Mouse (Mus musculus) cerebellum, postnatal 4 days (tissue): ENCODE measurements around the gene 1600015I10Rik.
A peak's percentile ranks its signal among the peaks of the same experiment; 100 is the strongest.
"Not testable (repeated sequence)": the region's sequence is repeated elsewhere in the genome, so short reads cannot be mapped to it uniquely, and the experiment has no call there.

Experiments used
- DNase-seq, 2 experiments: peaks; one replicate each; pipeline ENCODE4 v3.0.0; 2022; ENCODE audit warnings: low spot score in 2 of 2, mixed read lengths in 1 of 2

1600015I10Rik gene

DNA sequence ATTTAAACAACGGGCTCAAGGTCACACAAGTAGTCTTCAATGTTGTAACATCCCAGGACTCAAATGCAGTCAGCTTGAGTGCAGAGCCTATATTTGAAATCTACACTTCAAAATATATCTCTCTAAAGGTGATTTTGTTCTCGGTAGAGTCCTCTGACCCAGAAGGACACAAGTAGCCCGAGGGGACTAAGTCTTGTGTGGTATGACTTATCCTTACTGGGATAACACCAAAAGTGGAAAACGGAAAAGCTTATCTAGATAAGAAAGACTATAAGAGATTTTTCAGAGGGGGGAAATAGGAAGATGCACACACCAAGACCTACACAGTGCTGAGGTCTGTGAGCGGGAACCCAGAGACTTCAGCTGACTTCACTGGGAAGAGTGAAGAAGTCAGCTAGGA, at the start of gene 1600015I10Rik:
1600015I10Rik (plus strand) TSS at position 301 of the 400 bp plus-strand sequence.
- DNase-seq, result no peak

- DNase-seq, result no peak
Observed at GRCm38 (mm10) chr6:48894203-48894602, 35.5 kb upstream of the 1600015I10Rik start.

DNA sequence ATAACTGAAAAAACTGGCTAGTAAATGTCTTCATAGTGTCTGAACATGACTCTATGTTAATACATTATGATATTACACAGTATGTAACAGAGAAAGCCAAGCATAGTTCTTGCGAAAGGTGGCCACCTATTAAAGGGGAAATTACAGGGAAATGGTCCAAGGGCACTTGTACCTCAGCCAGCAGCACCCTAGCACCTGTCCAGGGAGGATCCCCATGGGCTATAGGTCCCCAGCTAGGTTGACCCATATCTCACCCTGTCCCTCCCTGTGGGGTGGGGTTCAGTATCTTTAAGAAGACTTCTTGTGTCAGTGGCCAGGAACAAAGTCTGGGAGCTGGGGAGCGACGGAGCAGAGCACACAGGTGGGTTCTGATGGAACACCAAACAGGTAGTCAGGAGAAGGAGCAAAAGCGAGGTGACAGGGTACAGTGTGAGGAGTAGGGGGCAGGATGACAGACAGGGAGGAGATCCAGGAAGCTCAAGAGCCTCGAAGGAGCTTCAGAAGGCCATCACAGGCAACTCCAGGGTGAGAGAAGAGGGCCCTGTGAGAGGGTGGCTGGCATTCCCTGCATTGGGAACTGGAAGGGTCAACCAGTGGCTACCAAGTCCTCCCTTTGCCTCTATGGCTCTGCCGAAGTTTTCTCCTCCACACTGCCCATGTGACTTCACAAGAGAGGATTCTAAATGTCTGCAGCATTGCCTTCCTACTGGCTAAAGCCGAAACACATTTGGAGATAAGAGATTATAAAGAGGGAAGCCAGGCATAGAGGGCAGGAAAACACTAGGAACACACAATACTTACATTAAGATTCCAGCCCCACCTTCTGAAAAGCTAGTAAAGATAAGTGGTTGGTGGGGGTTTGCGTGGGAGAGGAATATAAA, 34.5 kb upstream of the 1600015I10Rik start:
- no peak for DNase-seq

DNA sequence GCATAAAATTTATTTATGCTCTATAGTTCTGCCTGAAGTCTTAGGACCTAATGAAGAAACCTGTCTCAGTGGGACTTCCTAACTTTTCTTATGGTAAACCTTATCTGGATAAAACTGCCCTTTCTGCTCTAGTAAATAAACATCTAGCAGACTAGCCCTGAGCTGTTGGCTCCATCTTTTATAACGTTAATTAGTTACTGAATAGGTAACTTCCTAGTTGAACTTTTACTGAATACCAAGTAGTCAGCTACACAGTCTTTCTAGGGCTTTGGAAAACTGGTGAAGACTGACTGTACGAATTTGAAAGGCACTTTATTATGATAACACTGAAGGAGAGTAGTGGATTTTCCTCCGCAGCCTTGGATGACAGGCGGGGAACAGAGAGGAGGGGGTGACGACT, 33.8 kb upstream of the 1600015I10Rik start:
- no peak for DNase-seq

GRCm38 (mm10) chr6:48896956-48897355, 32.7 kb upstream of the 1600015I10Rik start:
- DNase-seq, result no peak

- DNase-seq, result not testable (repeated sequence)
Observed at GRCm38 (mm10) chr6:48901316-48901715, 28.4 kb upstream of the 1600015I10Rik start.

DNA sequence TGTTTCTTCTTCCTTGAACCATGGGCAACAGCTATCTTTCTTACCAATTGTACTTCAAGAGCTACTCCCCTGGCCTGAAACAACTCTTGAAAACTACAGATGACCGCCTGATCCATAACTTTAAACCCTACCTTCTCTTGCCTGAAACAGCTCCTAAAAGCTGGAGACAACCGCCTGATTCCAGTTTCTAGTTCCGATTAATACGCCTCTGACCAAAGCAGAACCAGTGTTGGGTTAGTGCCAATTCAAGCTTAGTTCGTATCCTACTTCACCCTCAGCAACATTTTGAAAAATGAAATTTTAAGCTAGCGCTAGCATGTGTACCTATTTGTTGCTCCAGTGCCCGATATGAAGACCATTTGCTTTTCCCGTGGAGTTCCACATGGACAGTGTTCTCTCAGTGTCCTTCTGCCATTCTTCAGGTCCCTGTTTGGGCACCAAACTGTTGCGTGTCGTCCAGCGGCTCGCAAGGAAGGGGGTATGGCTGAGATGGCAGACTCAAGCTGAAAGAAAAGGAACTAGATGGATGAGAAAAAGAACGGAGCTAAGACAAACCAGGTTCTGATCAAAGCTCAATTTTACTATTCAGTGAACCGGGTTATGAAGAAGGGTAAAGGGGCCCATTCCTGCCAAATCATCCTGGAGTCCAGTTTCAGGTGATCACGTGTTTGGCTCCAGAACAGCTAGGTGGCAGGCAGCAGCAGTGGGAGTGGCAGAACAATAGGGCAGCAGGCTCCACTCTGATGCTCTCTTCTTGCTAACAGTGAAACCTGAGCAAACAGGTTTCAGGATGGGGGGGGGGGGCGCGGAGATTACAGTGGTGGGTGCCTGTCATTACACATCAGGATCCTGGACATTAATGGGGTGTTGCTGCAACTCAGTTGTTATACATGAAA, 26.9 kb upstream of the 1600015I10Rik start:
- no peak for DNase-seq

DNA sequence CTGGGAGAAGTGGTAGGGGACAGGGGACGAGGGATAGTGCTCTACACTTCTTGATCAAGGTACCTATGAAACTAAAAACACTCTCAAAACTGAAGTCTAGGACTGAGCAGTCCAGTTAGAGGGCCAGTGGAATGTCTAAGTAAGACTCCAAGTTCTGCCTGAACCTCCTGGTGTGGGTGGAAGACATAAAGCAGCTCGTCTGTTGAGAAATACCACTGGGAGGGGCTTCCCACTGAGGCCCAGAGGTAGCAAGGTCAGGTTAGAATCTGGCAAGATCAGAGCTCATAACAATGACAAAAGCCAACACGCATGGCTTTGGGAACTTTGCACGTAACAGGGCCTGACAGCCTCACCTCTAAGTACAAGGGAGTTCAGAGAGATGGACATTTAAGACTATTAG, 26.3 kb upstream of the 1600015I10Rik start:
- no peak for DNase-seq

GRCm38 (mm10) chr6:48905606-48906005, 24.1 kb upstream of the 1600015I10Rik start:
- DNase-seq, result no peak

DNA sequence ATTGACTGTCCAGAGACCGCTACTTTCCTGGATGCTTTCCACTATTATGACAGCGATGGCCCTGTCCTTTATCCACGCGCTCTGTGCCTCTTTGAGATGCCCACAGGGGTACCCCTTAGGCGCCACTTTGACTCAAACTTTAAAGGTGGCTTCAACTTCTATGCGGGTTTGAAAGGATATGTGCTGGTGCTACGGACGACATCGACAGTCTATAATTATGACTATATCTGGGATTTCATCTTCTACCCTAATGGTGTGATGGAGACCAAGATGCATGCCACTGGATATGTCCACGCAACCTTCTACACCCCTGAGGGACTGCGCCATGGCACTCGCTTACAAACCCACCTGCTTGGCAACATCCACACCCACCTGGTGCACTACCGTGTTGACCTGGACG, 23.3 kb upstream of the 1600015I10Rik start:
- no peak for DNase-seq

- no peak for DNase-seq
Observed at GRCm38 (mm10) chr6:48909229-48909628, 20.5 kb upstream of the 1600015I10Rik start.

GRCm38 (mm10) chr6:48912033-48912432, 17.7 kb upstream of the 1600015I10Rik start:
- DNase-seq, result no peak

DNA sequence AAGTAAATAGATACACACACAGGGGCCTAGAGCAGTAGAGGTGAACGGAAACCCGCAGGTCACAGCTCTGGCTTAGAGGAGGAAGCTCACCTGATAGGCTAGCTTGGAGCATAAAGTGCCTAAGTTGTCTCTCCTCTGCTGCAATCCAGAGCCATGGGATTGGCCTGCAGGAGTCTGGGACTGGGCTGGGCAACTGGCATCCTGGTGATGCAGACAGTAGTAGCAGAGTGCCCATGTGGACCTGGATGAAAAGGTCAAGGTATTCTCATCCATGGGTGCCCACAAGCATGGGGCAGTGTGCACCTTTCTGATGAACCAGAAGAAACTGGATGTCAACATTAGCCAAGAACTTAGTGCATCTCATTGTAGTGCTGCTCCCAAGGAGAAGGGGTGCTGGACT, 16.1 kb upstream of the 1600015I10Rik start:
- DNase-seq, result no peak

- DNase-seq, result no peak
Observed at GRCm38 (mm10) chr6:48949596-48949995, 19.9 kb downstream of the 1600015I10Rik start.

DNA sequence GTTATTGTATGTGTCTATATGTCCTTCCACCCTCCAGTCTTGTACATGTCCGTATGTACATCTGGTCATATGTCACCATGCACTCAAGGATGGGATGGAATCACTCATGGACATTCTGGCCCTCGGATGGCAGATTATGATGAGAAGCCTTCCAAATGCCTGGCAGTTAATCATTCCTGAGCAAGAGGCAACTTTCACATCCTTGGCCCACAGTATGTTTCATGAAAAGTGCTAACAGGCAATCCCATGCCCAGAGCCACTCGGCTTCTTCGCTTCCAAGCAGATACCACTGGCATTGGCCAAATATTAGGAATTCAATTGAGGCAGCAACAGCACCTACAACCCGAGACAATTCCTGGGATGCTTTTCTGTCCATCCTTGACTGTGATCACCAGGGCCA, 21.0 kb downstream of the 1600015I10Rik start:
- no peak for DNase-seq

- no peak for DNase-seq
Observed at GRCm38 (mm10) chr6:48951630-48952029, 21.9 kb downstream of the 1600015I10Rik start.

DNA sequence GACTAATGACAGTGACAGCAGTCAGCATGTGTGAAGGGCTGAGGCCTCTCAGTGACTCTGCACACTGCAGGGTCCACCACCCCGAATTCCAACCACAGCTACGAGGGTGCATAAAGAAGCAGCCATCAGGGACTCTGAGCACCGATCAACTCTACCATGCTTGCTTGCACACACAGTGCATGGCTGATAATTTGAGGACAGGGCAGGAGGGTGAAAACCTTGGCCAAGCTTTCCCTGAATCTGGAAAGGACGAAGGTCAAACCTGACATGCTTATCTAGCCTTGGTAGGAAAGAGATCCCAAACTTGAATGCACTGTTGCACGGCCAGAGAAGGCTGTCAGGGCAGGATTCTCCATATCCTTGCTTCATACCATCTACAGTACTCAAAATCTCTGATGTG, 23.5 kb downstream of the 1600015I10Rik start:
- DNase-seq, result no peak

DNA sequence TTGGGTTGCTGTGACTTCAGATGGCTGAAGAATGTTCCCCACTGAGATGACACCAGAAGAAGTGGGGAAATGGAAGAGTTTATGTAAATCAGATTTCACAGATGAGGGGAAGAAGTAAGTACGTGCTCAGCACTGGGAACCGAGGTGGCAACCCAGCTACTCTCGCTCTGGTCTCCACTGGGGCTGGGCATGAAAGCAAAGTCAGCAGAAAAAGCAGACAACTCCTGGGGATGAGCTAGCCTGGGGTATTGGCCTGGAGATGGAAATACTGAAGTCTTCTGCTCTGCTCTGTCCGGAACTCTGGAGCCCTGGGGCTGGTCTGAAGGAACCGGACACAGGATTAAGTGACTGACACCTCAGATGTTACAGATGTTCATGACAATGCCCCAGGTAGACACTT, 24.5 kb downstream of the 1600015I10Rik start:
- no peak for DNase-seq

- peak in 1 of 2 experiments; percentile 34 for DNase-seq
Observed at GRCm38 (mm10) chr6:48954946-48955345, 25.3 kb downstream of the 1600015I10Rik start.

DNA sequence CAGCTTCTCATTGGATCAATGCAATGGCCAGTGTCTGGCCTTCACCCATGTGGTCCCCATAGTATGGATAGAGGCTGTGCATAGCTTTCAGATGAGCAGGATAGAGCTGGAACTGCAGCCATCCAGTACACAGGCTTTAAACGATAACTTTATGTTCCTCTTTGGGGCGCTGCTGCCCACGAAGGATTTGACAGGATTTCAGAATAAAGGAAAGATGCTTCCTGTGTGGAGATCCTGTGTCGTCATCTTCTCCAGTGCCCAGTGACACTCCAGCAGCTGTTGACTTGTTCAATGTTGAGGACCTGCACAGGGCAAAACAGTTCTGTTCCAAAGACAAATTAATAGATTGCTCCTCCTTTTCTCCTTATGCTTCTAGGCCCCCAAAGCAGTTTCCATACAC, 27.1 kb downstream of the 1600015I10Rik start:
- DNase-seq, result no peak

- DNase-seq, result peak in 1 of 2 experiments; percentile 34
Observed at GRCm38 (mm10) chr6:48958053-48958452, 28.4 kb downstream of the 1600015I10Rik start.

DNA sequence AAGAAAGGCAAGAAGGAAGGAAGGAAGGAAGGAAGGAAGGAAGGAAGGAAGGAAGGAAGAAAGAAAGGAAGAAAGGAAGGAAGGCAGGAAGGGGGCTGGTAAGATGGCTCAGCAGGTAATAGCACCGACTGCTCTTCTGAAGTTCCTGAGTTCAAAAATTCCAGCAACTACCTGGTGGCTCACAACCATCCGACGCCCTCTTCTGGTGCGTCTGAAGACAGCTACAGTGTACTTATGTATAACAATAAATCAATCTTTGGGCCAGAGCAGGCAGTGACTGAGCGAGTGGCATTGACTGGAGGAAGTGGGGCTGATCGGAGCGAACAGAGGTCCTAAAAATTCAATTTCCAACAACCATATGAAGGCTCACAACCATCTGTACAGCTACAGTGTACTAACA, 29.5 kb downstream of the 1600015I10Rik start:
- DNase-seq, result not testable (repeated sequence)
